ENCODE assay signal across 12 mouse cellular contexts in the genomic region with DNA sequence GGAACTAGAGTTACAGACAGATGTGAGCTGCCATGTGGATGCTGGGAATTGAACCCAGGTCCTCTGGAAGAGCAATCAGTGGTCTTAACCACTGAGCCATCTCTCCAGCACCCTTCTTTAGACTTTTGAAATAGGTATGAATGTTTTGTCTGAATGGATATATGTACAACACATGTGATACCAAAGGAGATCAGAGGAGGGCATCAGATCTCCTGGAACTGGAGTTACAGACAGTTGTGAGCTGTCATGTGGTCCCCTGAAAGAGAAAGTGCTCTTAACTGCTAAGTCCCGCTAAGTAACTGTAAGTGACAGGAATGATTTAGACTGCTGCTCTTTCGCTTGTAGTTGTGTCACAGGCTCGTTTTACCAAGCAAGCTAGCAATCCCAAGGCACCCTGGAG.
A peak's percentile ranks its signal among the peaks of the same experiment; 100 is the strongest.
DNase-seq lines count a peak whose midpoint lies in the region; ATAC-seq and TF ChIP-seq lines count a peak whose summit lies in the region.
"Had no signal": no experiment of that assay in that cellular context is flagged by ENCODE, and none has a peak within 500 bp of the region (broad histone marks: within the 10 kb centered on the region; RNA-seq: fewer than 3 reads in every experiment).

No protein-coding gene starts in this region.

- no peak for ATAC-seq in intestine, postnatal 0 days
- no peak for ATAC-seq in intestine, embryonic 15.5 days
- peak; percentile 66 to 75; a peak in 3 of 4 replicates for ATAC-seq in hematopoietic stem cell, adult 5-6 weeks (replicated peaks in 1 of 2; ENCODE audit: insufficient read depth in 1 of 2, low FRiP score in 2 of 2, low TSS enrichment in 1 of 2, low read depth in 1 of 2, poor library complexity in 2 of 2, severe bottlenecking in 2 of 2)

- DNase-seq in thymus, postnatal 0 days (ENCODE audit: low spot score), result peak; percentile 11
- no peak for DNase-seq in thymus, postnatal 4 days
- no peak for DNase-seq in adrenal gland, postnatal 25 days
- no peak for DNase-seq in B cell, adult 2 months
- DNase-seq: cerebellum, adult 2 months; right cerebral cortex, postnatal 14 days had no signal

- H3K9ac ChIP-seq in intestine, postnatal 0 days (ENCODE audit: low read depth, low read length), result no peak overlapping the region
- H3K9ac ChIP-seq in intestine, embryonic 15.5 days, result no peak overlapping the region
- H3K9ac ChIP-seq: kidney, embryonic 15.5 days; limb, embryonic 15.5 days had no signal

- no peak overlapping the region for H3K4me2 ChIP-seq in intestine, postnatal 0 days (replicated peaks; ENCODE audit: low read depth)
- H3K4me2 ChIP-seq in intestine, embryonic 15.5 days (replicated peaks), result no peak overlapping the region
- H3K4me2 ChIP-seq: kidney, embryonic 15.5 days; limb, embryonic 15.5 days had no signal

- no peaks in the 10 kb centered on the region; the same call in 1 of the 2 replicates for H3K36me3 ChIP-seq in intestine, postnatal 0 days (ENCODE audit: control insufficient read depth, insufficient read depth)
- no peaks in the 10 kb centered on the region; the same call in 1 of the 2 replicates for H3K36me3 ChIP-seq in intestine, embryonic 15.5 days
- H3K36me3 ChIP-seq: G1E had no signal

- peak; percentile 57 for TF ChIP-seq CTCF in intestine, postnatal 0 days (IDR thresholded peaks at IDR 0.05; ENCODE audit: low read depth)

- WGBS in intestine, postnatal 0 days, result 56% methylated on average over 3 of the region's 3 CpGs
- WGBS in intestine, embryonic 15.5 days, result 58% methylated on average over 3 of the region's 3 CpGs

- no peak overlapping the region for H3K27ac ChIP-seq in intestine, postnatal 0 days (ENCODE audit: low read depth, low read length)
- H3K27ac ChIP-seq in intestine, embryonic 15.5 days, result no peak overlapping the region
- H3K27ac ChIP-seq: kidney, embryonic 15.5 days; limb, embryonic 15.5 days had no signal

- H3K27me3 ChIP-seq in intestine, postnatal 0 days (replicated peaks; ENCODE audit: control insufficient read depth, insufficient read depth, low read length), result no peaks in the 10 kb centered on the region
- H3K27me3 ChIP-seq in intestine, embryonic 15.5 days (replicated peaks), result no peaks in the 10 kb centered on the region
- H3K27me3 ChIP-seq: kidney, embryonic 15.5 days; limb, embryonic 15.5 days had no signal

- no peaks in the 10 kb centered on the region for H3K4me1 ChIP-seq in intestine, postnatal 0 days (replicated peaks; ENCODE audit: control insufficient read depth, insufficient read depth, low read length)
- H3K4me1 ChIP-seq in intestine, embryonic 15.5 days (replicated peaks), result no peaks in the 10 kb centered on the region
- H3K4me1 ChIP-seq: kidney, embryonic 15.5 days; limb, embryonic 15.5 days had no signal

- no peaks in the 10 kb centered on the region for H3K9me3 ChIP-seq in intestine, postnatal 0 days (ENCODE audit: control insufficient read depth)
- no peaks in the 10 kb centered on the region for H3K9me3 ChIP-seq in intestine, embryonic 15.5 days
- H3K9me3 ChIP-seq: G1E; kidney, embryonic 15.5 days; limb, embryonic 15.5 days had no signal

- H3K4me3 ChIP-seq in intestine, postnatal 0 days (ENCODE audit: low read depth, low read length), result no peak overlapping the region
- H3K4me3 ChIP-seq in intestine, embryonic 15.5 days (replicated peaks), result no peak overlapping the region
- H3K4me3 ChIP-seq: kidney, embryonic 15.5 days; limb, embryonic 15.5 days had no signal

Comparison
In these comparisons a context has a peak if more than half of its experiments do, and no peak if none do; other contexts are left out.
1. ATAC-seq: peak in hematopoietic stem cell, adult 5-6 weeks (2 of 2); none in intestine, postnatal 0 days (single experiment) and intestine, embryonic 15.5 days (single experiment).